Mouse (Mus musculus) small intestine, adult 10 weeks (tissue): ENCODE measurements around the gene Cep295. TPM values are rescaled to one million over a fixed set of nuclear protein-coding genes. Genes with fewer than 3 reads are reported as not detected.

ENCODE experiments used
- polyA plus RNA-seq: library from polyadenylated mRNA; stranded (reverse); fragments of 350-450 nt; fragmentation: Illumina TruSeq; extraction: RNeasy Lipid Tissue Mini Kit (QIAGEN cat#74804); gene quantifications from one replicate; pipeline ENCODE4 v1.2.3, GENCODE M21; 2014; ENCODE audit warnings: low replicate concordance

Cep295 gene
- polyA plus RNA-seq: 34.2 TPM

GRCm38 (mm10) chr9:15357484-15358275 lies at the start of gene Cep295:
Cep295 (minus strand) TSS chr9:15357788.

GRCm38 (mm10) chr9:15306398-15307119 lies 51.0 kb downstream of the Cep295 start, which contains the start of gene 4931406C07Rik:
4931406C07Rik (minus strand) TSS chr9:15306448.

GRCm38 (mm10) chr9:15305503-15306397 lies 51.8 kb downstream of the Cep295 start, which contains the start of gene Taf1d:
Taf1d (plus strand) TSS chr9:15306214.

GRCm38 (mm10) chr9:15279649-15280490 lies 77.7 kb downstream of the Cep295 start, which contains the start of gene Med17:
Med17 (minus strand) TSS chr9:15279931.

Other genes starting within 250 kb of the Cep295 start
- gene Hephl1, start 245.7 kb downstream of the Cep295 start, polyA plus RNA-seq: 0.07 TPM
- 12.2 TPM for gene Vstm5, start 118.7 kb downstream of the Cep295 start, polyA plus RNA-seq
- 33.5 TPM for gene Med17, start 77.9 kb downstream of the Cep295 start, polyA plus RNA-seq
- gene Taf1d, start 51.6 kb downstream of the Cep295 start, polyA plus RNA-seq: 297 TPM
- gene 4931406C07Rik, start 51.3 kb downstream of the Cep295 start, polyA plus RNA-seq: 858 TPM
- 1.6 TPM for gene Smco4, start 135.6 kb upstream of the Cep295 start, polyA plus RNA-seq